Mouse (Mus musculus): ENCODE data around the gene Gnao1.

Gene Gnao1

GRCm38 (mm10) chr8:93946397-93946796 lies 136.6 kb downstream of the Gnao1 start:
- CTCF ChIA-PET = no interaction called here

GRCm38 (mm10) chr8:93950133-93950532 lies 140.4 kb downstream of the Gnao1 start:
- CTCF ChIA-PET = no interaction called here

- CTCF ChIA-PET = no interaction called here
Measured at GRCm38 (mm10) chr8:93952511-93952910, 142.7 kb downstream of the Gnao1 start.

GRCm38 (mm10) chr8:93958402-93958801 lies 148.6 kb downstream of the Gnao1 start:
- CTCF ChIA-PET = no interaction called here

GRCm38 (mm10) chr8:93960909-93961308 lies 151.1 kb downstream of the Gnao1 start:
- CTCF ChIA-PET = no interaction called here

- CTCF ChIA-PET = no interaction called here
Measured at GRCm38 (mm10) chr8:93968293-93968692, 158.5 kb downstream of the Gnao1 start.

GRCm38 (mm10) chr8:93969626-93970340 lies 160.0 kb downstream of the Gnao1 start:
- CTCF ChIA-PET = interaction anchor here (0.7 kb wide), 1 partner anchor 23 kb away, joined by 4 read pairs; no protein-coding TSS in a partner anchor

- CTCF ChIA-PET = no interaction called here
Measured at GRCm38 (mm10) chr8:93971451-93971850, 161.7 kb downstream of the Gnao1 start.

- CTCF ChIA-PET = no interaction called here
Measured at GRCm38 (mm10) chr8:93972211-93972610, 162.4 kb downstream of the Gnao1 start.

GRCm38 (mm10) chr8:93972971-93973734 lies 163.4 kb downstream of the Gnao1 start:
- CTCF ChIA-PET = no interaction called here

GRCm38 (mm10) chr8:93973831-93974375 lies 164.1 kb downstream of the Gnao1 start:
- CTCF ChIA-PET = no interaction called here

GRCm38 (mm10) chr8:93974602-93975186 lies 164.9 kb downstream of the Gnao1 start:
- CTCF ChIA-PET = no interaction called here

- CTCF ChIA-PET = no interaction called here
Measured at GRCm38 (mm10) chr8:93975358-93975757, 165.6 kb downstream of the Gnao1 start.

- CTCF ChIA-PET = no interaction called here
Measured at GRCm38 (mm10) chr8:93976446-93977211, 166.9 kb downstream of the Gnao1 start.

GRCm38 (mm10) chr8:93980141-93980540 lies 170.4 kb downstream of the Gnao1 start:
- CTCF ChIA-PET = no interaction called here

- CTCF ChIA-PET = no interaction called here
Measured at GRCm38 (mm10) chr8:93981679-93982215, 172.0 kb downstream of the Gnao1 start.

- CTCF ChIA-PET = no interaction called here
Measured at GRCm38 (mm10) chr8:93983827-93984226, 174.1 kb downstream of the Gnao1 start.

- CTCF ChIA-PET = no interaction called here
Measured at GRCm38 (mm10) chr8:93984731-93985130, 175.0 kb downstream of the Gnao1 start.

- CTCF ChIA-PET = no interaction called here
Measured at GRCm38 (mm10) chr8:93989739-93990138, 180.0 kb downstream of the Gnao1 start.

- CTCF ChIA-PET = no interaction called here
Measured at GRCm38 (mm10) chr8:93998961-93999360, 189.2 kb downstream of the Gnao1 start.

- CTCF ChIA-PET = no interaction called here
Measured at GRCm38 (mm10) chr8:94004139-94004538, 194.4 kb downstream of the Gnao1 start.

All from spleen, embryonic (tissue).